Mouse (Mus musculus): ENCODE data around the gene Adamts7. TPM values are rescaled to one million over a fixed set of nuclear protein-coding genes. Genes with fewer than 3 reads are reported as not detected.

Adamts7 gene
- 13.6 and 15.4 TPM in 2 replicates for polyA plus RNA-seq (2015; fragmentation: Nextera tagmentation; extraction: Ambion mirVana)

- H3K36me3 ChIP-seq (ENCODE audit: poor library complexity, severe bottlenecking), result no peaks in the 10 kb centered on the region
- ATAC-seq, result peak; percentile 75
- peaks cover 30% of the 10 kb centered on the region for H3K4me1 ChIP-seq
- H3K27ac ChIP-seq, result peak within 1 kb of the TSS; percentile 82
- peak within 1 kb of the TSS; percentile 83 for H3K4me3 ChIP-seq
- no peaks in the 10 kb centered on the region for H3K27me3 ChIP-seq
- H3K9me3 ChIP-seq (replicated peaks), result no peaks in the 10 kb centered on the region
- peak within 1 kb of the TSS; percentile 88 for H3K9ac ChIP-seq
- peak within 1 kb of the TSS; percentile 91 for H3K4me2 ChIP-seq
- under 1% methylated on average over 53 of the region's 60 CpGs for WGBS
Measured at GRCm38 (mm10) chr9:90162926-90163748, at the start of gene Adamts7. Gene Adamts7 (plus strand): TSS chr9:90163069.

DNA sequence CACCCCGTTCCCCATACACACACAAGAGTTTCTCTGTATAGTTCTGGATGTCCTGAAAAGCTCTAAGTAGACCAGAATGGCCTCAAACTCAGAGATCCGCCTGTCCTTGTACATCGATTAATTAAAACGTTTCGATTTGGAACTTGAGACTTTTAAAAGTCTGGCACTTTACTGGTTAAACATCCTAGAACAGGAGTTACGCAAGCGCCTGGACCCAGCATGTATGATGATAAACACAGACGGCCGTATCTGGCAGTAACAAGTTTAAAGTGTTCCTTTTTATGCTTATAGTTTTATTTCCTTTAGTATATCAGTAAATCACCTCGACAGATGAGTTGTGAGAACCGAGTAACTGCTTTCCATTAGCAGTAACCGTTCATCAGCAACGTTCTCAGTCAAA, 49.7 kb upstream of the Adamts7 start:
- WGBS, result 3% methylated on average over 13 of the region's 13 CpGs
- no peaks in the 10 kb centered on the region for H3K9me3 ChIP-seq (replicated peaks)
- no peak for ATAC-seq

DNA sequence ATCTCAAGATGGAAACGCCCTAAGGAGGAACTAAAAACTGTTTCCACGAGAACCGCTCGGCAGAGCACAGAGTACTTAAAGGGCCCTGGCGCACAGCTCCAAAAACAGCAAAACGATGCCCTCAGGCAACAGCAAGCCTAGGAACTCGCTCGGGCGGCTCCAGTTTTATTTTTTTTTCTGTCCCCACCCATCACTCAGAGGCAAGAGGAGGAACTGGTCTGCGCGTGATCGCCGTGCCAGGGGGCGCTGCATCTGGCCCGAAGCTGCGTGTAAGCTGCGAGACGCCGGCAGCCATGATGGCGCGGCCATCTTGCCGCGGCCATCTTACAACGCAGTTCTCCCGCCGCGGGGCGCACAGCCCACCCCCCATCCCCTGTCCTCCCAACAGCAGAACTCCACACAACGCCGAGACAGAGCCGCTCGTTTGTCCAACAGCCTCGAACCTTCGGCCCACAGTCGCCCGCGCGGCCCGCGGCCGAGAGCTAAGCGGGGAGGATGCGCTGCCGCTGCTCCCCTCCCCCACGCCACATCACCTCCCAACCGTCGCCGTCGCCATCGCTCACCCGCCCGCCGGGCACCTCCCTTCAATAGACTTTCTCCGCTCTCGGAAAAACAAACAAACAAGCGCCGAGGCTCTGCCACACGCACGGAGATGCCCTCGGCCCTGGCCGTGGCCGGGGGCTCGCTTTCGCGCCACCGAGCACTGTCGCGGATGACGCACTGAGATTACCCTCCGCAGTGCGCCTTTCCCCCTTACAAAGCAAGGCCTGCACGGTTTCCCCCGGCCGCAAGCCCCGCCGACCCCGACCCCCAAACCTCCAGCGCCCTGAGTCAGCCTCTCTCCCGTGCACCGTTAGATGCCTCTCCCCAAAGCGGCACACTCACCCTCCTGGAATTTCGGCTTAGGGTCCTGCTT, 49.0 kb upstream of the Adamts7 start:
- Histone ChIP-seq H3K27ac (peak overlapping the region; percentile 98), H3K27me3 (no peaks in the 10 kb centered on the region), H3K9ac (peak overlapping the region; percentile 97), H3K36me3 (ENCODE audit: poor library complexity, severe bottlenecking) (peaks cover 6% of the 10 kb centered on the region; the same call in 1 of the 2 replicates), H3K4me3 (peak overlapping the region; percentile 92), H3K9me3 (replicated peaks) (no peaks in the 10 kb centered on the region), H3K4me1 (peaks cover 35% of the 10 kb centered on the region), H3K4me2 (peak overlapping the region; percentile 85)
- peak; percentile 70 for ATAC-seq
- under 1% methylated on average over 82 of the region's 82 CpGs for WGBS

More for the DNA sequence above, 49.7 kb upstream of the Adamts7 start:
- peaks cover 12% of the 10 kb centered on the region for H3K36me3 ChIP-seq (ENCODE audit: poor library complexity, severe bottlenecking)
- H3K27ac ChIP-seq, result no peak overlapping the region
- H3K4me3 ChIP-seq, result peak overlapping the region; percentile 92
- peak overlapping the region; percentile 85 for H3K4me2 ChIP-seq
- H3K9ac ChIP-seq, result peak overlapping the region; percentile 97
- peaks cover 35% of the 10 kb centered on the region for H3K4me1 ChIP-seq
- H3K27me3 ChIP-seq, result no peaks in the 10 kb centered on the region

DNA sequence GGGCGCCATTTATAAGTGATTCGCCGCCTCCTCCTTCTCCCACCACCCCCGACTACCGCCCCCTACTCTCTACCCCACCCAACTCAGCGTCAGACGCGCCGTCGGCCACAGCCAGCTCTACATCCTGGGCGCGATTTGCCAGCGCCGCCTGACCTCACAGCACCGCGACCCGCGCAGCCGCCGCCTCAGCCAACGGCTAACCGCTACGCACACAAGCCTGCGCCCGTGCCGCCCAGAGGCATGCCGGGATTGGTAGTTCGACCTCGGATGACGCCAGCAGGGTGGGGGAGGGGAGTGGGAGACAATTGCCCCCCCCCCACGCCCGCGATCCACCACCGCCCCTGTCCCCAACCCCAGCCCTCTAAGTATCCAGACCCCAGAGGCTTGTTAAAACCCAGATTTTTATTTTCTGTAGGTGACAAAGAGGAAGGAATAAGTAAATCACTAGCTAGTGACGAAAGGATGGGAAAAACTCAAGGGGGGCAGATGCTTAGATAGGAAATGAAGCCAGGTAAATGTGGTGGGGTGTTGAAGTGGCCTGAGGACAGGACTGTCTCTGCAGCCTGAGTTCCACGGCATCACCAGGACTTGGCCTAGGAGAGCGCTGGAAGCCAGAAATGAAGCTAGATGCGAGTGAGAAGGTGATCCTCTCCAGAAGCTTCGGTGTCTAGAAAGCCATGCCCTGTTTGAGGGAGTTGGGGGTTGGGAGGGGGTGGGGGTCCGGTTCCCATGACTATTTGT, 48.1 kb upstream of the Adamts7 start, which contains the start of gene Morf4l1:
TSS of gene Morf4l1 (minus strand) at position 208 of the 741 bp plus-strand sequence.
- Histone ChIP-seq H3K9me3 (replicated peaks) (no peaks in the 10 kb centered on the region), H3K27me3 (no peaks in the 10 kb centered on the region), H3K9ac (peak within 1 kb of the TSS; percentile 97), H3K27ac (peak within 1 kb of the TSS; percentile 98), H3K4me1 (peaks cover 29% of the 10 kb centered on the region), H3K4me3 (peak within 1 kb of the TSS; percentile 92), H3K36me3 (ENCODE audit: poor library complexity, severe bottlenecking) (no peaks in the 10 kb centered on the region), H3K4me2 (peak within 1 kb of the TSS; percentile 85)
- 1% methylated on average over 38 of the region's 40 CpGs for WGBS
- peak; percentile 99 for ATAC-seq

- H3K9me3 ChIP-seq (replicated peaks), result no peaks in the 10 kb centered on the region
- H3K4me2 ChIP-seq, result peak overlapping the region; percentile 67
- peak overlapping the region; percentile 92 for H3K4me3 ChIP-seq
- peaks cover 25% of the 10 kb centered on the region for H3K4me1 ChIP-seq
- no peaks in the 10 kb centered on the region for H3K27me3 ChIP-seq
- H3K9ac ChIP-seq, result peak overlapping the region; percentile 67
- H3K27ac ChIP-seq, result no peak overlapping the region
- H3K36me3 ChIP-seq (ENCODE audit: poor library complexity, severe bottlenecking), result no peaks in the 10 kb centered on the region
- ATAC-seq, result no peak
Measured at GRCm38 (mm10) chr9:90115308-90115700, 47.6 kb upstream of the Adamts7 start.

DNA sequence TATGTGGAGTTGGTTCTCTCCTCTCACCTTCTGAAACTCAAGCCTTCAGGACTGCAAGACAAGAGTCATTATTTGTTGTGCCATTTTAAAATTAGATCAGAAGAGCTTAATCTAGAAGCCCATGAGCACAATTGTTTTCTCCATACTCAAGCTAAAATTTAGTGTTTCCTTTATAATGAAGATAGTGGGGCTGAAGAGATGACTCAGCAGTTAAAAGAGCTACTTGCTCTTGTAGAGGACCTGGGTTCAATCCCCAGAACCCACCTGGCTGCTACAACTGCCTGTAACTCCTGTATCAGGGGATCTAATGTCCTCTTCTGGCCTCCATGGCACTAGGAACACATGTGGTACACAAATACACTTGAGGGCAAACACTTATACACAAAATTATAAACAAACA, 45.6 kb upstream of the Adamts7 start:
- no peak overlapping the region for H3K9ac ChIP-seq
- no peaks in the 10 kb centered on the region for H3K9me3 ChIP-seq (replicated peaks)
- H3K4me2 ChIP-seq, result no peak overlapping the region
- no peaks in the 10 kb centered on the region for H3K27me3 ChIP-seq
- H3K36me3 ChIP-seq (ENCODE audit: poor library complexity, severe bottlenecking), result no peaks in the 10 kb centered on the region
- ATAC-seq, result no peak
- H3K4me1 ChIP-seq, result peaks cover 8% of the 10 kb centered on the region
- H3K27ac ChIP-seq, result no peak overlapping the region
- no peak overlapping the region for H3K4me3 ChIP-seq

DNA sequence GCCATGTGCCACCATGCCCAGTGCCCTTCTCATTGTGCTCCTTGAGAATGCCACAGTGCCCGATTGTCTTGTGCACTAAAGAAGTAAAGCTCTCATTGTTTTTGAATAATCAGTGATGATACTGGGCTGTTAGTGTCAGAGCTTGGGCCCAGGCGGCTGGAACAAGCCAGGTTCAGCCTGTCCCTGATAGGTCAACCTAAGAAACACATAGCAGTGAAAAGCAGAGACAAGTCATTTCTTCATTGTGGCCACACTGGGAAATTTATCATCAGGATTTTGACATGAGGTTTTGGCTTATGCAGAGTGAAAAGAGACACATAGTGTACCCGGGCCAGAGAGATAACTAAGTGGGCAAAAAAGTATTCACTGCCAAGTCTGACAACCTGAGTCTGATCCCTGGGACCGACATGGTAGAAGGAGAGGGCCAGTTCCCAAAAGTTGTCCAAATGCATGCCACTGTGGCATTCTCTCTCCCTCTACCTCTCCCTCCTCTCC, 40.6 kb upstream of the Adamts7 start:
- no peaks in the 10 kb centered on the region for H3K9me3 ChIP-seq (replicated peaks)
- no peak for ATAC-seq
- WGBS, result 79% methylated on average over 4 of the region's 4 CpGs
- no peak overlapping the region for H3K27ac ChIP-seq
- H3K4me1 ChIP-seq, result 0 out of 2 replicates have a peak, but pooled peaks cover 5% of the 10 kb centered on the region
- no peak overlapping the region for H3K4me3 ChIP-seq
- H3K27me3 ChIP-seq, result no peaks in the 10 kb centered on the region
- H3K4me2 ChIP-seq, result no peak overlapping the region
- no peak overlapping the region for H3K9ac ChIP-seq
- no peaks in the 10 kb centered on the region for H3K36me3 ChIP-seq (ENCODE audit: poor library complexity, severe bottlenecking)

- Histone ChIP-seq H3K4me2 (no peak overlapping the region), H3K4me1 (0 out of 2 replicates have a peak, but pooled peaks cover 5% of the 10 kb centered on the region), H3K9ac (no peak overlapping the region), H3K36me3 (ENCODE audit: poor library complexity, severe bottlenecking) (no peaks in the 10 kb centered on the region), H3K4me3 (no peak overlapping the region), H3K9me3 (replicated peaks) (no peaks in the 10 kb centered on the region), H3K27me3 (no peaks in the 10 kb centered on the region), H3K27ac (no peak overlapping the region)
- ATAC-seq, result peak; percentile 61
- WGBS, result 39% methylated on average over 11 of the region's 11 CpGs
Measured at GRCm38 (mm10) chr9:90124156-90124872, 38.6 kb upstream of the Adamts7 start.

- H3K27ac ChIP-seq, result no peak overlapping the region
- no peak overlapping the region for H3K9ac ChIP-seq
- WGBS, result 24% methylated on average over 8 of the region's 8 CpGs
- H3K27me3 ChIP-seq, result no peaks in the 10 kb centered on the region
- no peak overlapping the region for H3K4me3 ChIP-seq
- H3K4me2 ChIP-seq, result peak overlapping the region; percentile 12; the same call in 1 of the 2 replicates
- no peaks in the 10 kb centered on the region for H3K9me3 ChIP-seq (replicated peaks)
- no peaks in the 10 kb centered on the region for H3K36me3 ChIP-seq (ENCODE audit: poor library complexity, severe bottlenecking)
- H3K4me1 ChIP-seq, result 0 out of 2 replicates have a peak, but pooled peaks cover 5% of the 10 kb centered on the region
- ATAC-seq, result peak; percentile 7; the same call in 1 of the 2 replicates
Measured at GRCm38 (mm10) chr9:90124873-90125245, 38.0 kb upstream of the Adamts7 start.

DNA sequence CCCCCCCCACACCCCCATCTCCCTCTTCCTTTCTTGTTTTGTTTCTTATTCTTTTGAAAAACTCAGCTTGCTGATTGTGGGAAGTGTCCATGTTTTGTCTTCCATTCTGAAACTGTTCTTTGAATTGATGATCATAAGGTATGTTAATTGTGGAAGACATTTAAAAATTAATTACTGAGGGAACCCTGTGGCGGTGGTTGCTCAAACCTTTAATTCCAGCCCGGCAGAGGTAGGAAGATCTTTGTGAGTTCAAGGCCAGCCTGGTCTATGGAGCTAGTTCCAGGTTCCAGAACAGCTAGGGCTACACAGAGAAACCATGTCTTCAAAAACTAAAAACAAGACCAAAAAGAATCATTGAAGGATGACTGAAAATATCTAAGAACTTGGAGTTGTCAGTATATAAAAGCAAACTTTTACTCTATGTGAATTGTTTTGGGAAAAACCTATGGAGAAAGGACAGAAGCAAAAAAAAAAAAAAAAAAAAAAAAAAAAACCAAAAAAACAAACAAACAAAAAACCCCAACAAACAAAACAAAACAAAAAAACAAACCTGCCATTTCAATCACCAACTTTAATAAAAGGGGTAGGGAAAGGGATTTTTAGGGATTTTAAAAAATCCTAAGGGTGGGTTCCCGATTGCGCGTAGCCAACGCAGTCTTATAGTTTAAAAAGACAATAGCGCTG, 37.3 kb upstream of the Adamts7 start:
- 15% methylated on average over 7 of the region's 7 CpGs for WGBS
- no peak for ATAC-seq
- H3K4me3 ChIP-seq, result no peak overlapping the region

More for the DNA sequence above, 37.3 kb upstream of the Adamts7 start:
- H3K36me3 ChIP-seq (ENCODE audit: poor library complexity, severe bottlenecking), result no peaks in the 10 kb centered on the region
- H3K27me3 ChIP-seq, result no peaks in the 10 kb centered on the region
- H3K4me2 ChIP-seq, result peak overlapping the region; percentile 8
- H3K4me1 ChIP-seq, result 0 out of 2 replicates have a peak, but pooled peaks cover 5% of the 10 kb centered on the region
- no peaks in the 10 kb centered on the region for H3K9me3 ChIP-seq (replicated peaks)
- H3K27ac ChIP-seq, result no peak overlapping the region
- H3K9ac ChIP-seq, result no peak overlapping the region

All from forebrain, embryonic 13.5 days (tissue).